Mouse (Mus musculus): ENCODE measurements around the gene Klk1b3. TPM values are rescaled to one million over a fixed set of nuclear protein-coding genes. Genes with fewer than 3 reads are reported as not detected.
A peak's percentile ranks its signal among the peaks of the same experiment; 100 is the strongest.
"Not testable (repeated sequence)": the region's sequence is repeated elsewhere in the genome, so short reads cannot be mapped to it uniquely, and the experiment has no call there.

Klk1b3 gene
- polyA plus RNA-seq, 1 experiment from 2014 or later: not detected

- Histone ChIP-seq H3K4me1 (peaks cover 5% of the 10 kb centered on the region), H3K9me3 (replicated peaks) (0 out of 2 replicates have a peak, but pooled peaks cover 2% of the 10 kb centered on the region), H3K36me3 (no peaks in the 10 kb centered on the region), H3K27me3 (no peaks in the 10 kb centered on the region), H3K4me3 (no peak overlapping the region), H3K4me2 (replicated peaks) (no peak overlapping the region), H3K27ac (no peak overlapping the region), H3K9ac (no peak overlapping the region)
- no peak for ATAC-seq (ENCODE audit: low FRiP score)
- WGBS: 45% methylated on average over 1 of the region's 1 CpGs
These were observed 42.7 kb downstream of the Klk1b3 start for GRCm38 (mm10) chr7:44240712-44241111.

GRCm38 (mm10) chr7:44241163-44241562 lies 43.2 kb downstream of the Klk1b3 start:
- H3K4me2 ChIP-seq (replicated peaks): no peak overlapping the region
- H3K9me3 ChIP-seq (replicated peaks): 0 out of 2 replicates have a peak, but pooled peaks cover 2% of the 10 kb centered on the region
- no peak overlapping the region for H3K27ac ChIP-seq
- H3K36me3 ChIP-seq: no peaks in the 10 kb centered on the region
- no peaks in the 10 kb centered on the region for H3K27me3 ChIP-seq
- 66% methylated on average over 2 of the region's 2 CpGs for WGBS
- H3K9ac ChIP-seq: no peak overlapping the region
- no peak overlapping the region for H3K4me3 ChIP-seq
- ATAC-seq (ENCODE audit: low FRiP score): no peak
- peaks cover 5% of the 10 kb centered on the region for H3K4me1 ChIP-seq

GRCm38 (mm10) chr7:44244080-44244479 lies 46.1 kb downstream of the Klk1b3 start:
- ATAC-seq (ENCODE audit: low FRiP score): no peak

GRCm38 (mm10) chr7:44246055-44246983 lies 48.3 kb downstream of the Klk1b3 start, which contains the start of the genes 1700028J19Rik and 2410002F23Rik:
Gene 1700028J19Rik, minus strand, starts transcription at chr7:44246695.
Gene 2410002F23Rik, plus strand, starts transcription at chr7:44246722.
- no peaks in the 10 kb centered on the region for H3K27me3 ChIP-seq
- peak; percentile 87 for ATAC-seq (ENCODE audit: low FRiP score)
- H3K4me3 ChIP-seq: peak within 1 kb of the TSS; percentile 88
- peaks cover 29% of the 10 kb centered on the region for H3K36me3 ChIP-seq
- WGBS: under 1% methylated on average over 62 of the region's 62 CpGs
- H3K9ac ChIP-seq: peak within 1 kb of the TSS; percentile 92
- 0 out of 2 replicates have a peak, but pooled peaks cover 2% of the 10 kb centered on the region for H3K9me3 ChIP-seq (replicated peaks)
- peak within 1 kb of the TSS; percentile 78 for H3K4me2 ChIP-seq (replicated peaks)
- peaks cover 26% of the 10 kb centered on the region for H3K4me1 ChIP-seq
- peak within 1 kb of the TSS; percentile 92 for H3K27ac ChIP-seq

More at GRCm38 (mm10) chr7:44244080-44244479, 46.1 kb downstream of the Klk1b3 start:
- Histone ChIP-seq H3K9me3 (replicated peaks) (0 out of 2 replicates have a peak, but pooled peaks cover 2% of the 10 kb centered on the region), H3K4me1 (peaks cover 20% of the 10 kb centered on the region), H3K4me3 (no peak overlapping the region), H3K9ac (no peak overlapping the region), H3K36me3 (peaks cover 7% of the 10 kb centered on the region), H3K27ac (no peak overlapping the region), H3K4me2 (replicated peaks) (no peak overlapping the region), H3K27me3 (no peaks in the 10 kb centered on the region)
- WGBS: 40% methylated on average over 1 of the region's 1 CpGs

GRCm38 (mm10) chr7:44246984-44247470 lies 49.0 kb downstream of the Klk1b3 start:
- Histone ChIP-seq H3K9ac (peak overlapping the region; percentile 92), H3K9me3 (replicated peaks) (0 out of 2 replicates have a peak, but pooled peaks cover 2% of the 10 kb centered on the region), H3K4me1 (peaks cover 26% of the 10 kb centered on the region), H3K4me3 (peak overlapping the region; percentile 88), H3K4me2 (replicated peaks) (peak overlapping the region; percentile 78), H3K27ac (peak overlapping the region; percentile 92), H3K27me3 (no peaks in the 10 kb centered on the region), H3K36me3 (peaks cover 33% of the 10 kb centered on the region)
- ATAC-seq (ENCODE audit: low FRiP score): peak; percentile 32; the same call in 1 of the 2 replicates
- WGBS: 0% methylated on average over 23 of the region's 23 CpGs

GRCm38 (mm10) chr7:44247971-44248370 lies 50.0 kb downstream of the Klk1b3 start:
- Histone ChIP-seq H3K9ac (peak overlapping the region; percentile 92), H3K27ac (no peak overlapping the region), H3K4me1 (peaks cover 26% of the 10 kb centered on the region), H3K9me3 (replicated peaks) (0 out of 2 replicates have a peak, but pooled peaks cover 2% of the 10 kb centered on the region), H3K4me2 (replicated peaks) (peak overlapping the region; percentile 78), H3K4me3 (peak overlapping the region; percentile 88), H3K36me3 (peaks cover 43% of the 10 kb centered on the region), H3K27me3 (no peaks in the 10 kb centered on the region)
- ATAC-seq (ENCODE audit: low FRiP score): no peak
- 96% methylated on average over 2 of the region's 2 CpGs for WGBS

GRCm38 (mm10) chr7:44249248-44249647 lies 51.3 kb downstream of the Klk1b3 start:
- Histone ChIP-seq H3K9me3 (replicated peaks) (no peaks in the 10 kb centered on the region), H3K27me3 (no peaks in the 10 kb centered on the region), H3K27ac (no peak overlapping the region), H3K9ac (no peak overlapping the region), H3K4me3 (no peak overlapping the region), H3K36me3 (peaks cover 53% of the 10 kb centered on the region), H3K4me1 (peaks cover 26% of the 10 kb centered on the region), H3K4me2 (replicated peaks) (no peak overlapping the region)
- ATAC-seq (ENCODE audit: low FRiP score): no peak
- WGBS: 90% methylated on average over 4 of the region's 4 CpGs

- H3K4me3 ChIP-seq; H3K4me2 ChIP-seq (replicated peaks); ATAC-seq (ENCODE audit: low FRiP score); H3K27me3 ChIP-seq; H3K27ac ChIP-seq; H3K9ac ChIP-seq; H3K9me3 ChIP-seq (replicated peaks): not testable (repeated sequence)
- H3K4me1 ChIP-seq: peaks cover 21% of the 10 kb centered on the region
- WGBS: 90% methylated on average over 17 of the region's 17 CpGs
- H3K36me3 ChIP-seq: peaks cover 59% of the 10 kb centered on the region
These were observed 52.8 kb downstream of the Klk1b3 start for GRCm38 (mm10) chr7:44250732-44251275.

Other genes with a start within 250 kb of the Klk1b3 start
- gene Klk1b8, start 247.5 kb upstream of the Klk1b3 start, polyA plus RNA-seq (2016; fragmentation: Nextera tagmentation; extraction: Ambion mirVana): not detected in 2 replicates
- not detected in 2 replicates for gene Klk1b1, start 231.4 kb upstream of the Klk1b3 start, polyA plus RNA-seq (2016; fragmentation: Nextera tagmentation; extraction: Ambion mirVana)
- not detected in 2 replicates for gene Klk1b9, start 222.1 kb upstream of the Klk1b3 start, polyA plus RNA-seq (2016; fragmentation: Nextera tagmentation; extraction: Ambion mirVana)
- gene Klk1b11, start 202.3 kb upstream of the Klk1b3 start, polyA plus RNA-seq (2016; fragmentation: Nextera tagmentation; extraction: Ambion mirVana): not detected in 2 replicates
- not detected in 2 replicates for gene Klk1b26, start 186.0 kb upstream of the Klk1b3 start, polyA plus RNA-seq (2016; fragmentation: Nextera tagmentation; extraction: Ambion mirVana)
- gene Klk1b27, start 145.9 kb upstream of the Klk1b3 start, polyA plus RNA-seq (2016; fragmentation: Nextera tagmentation; extraction: Ambion mirVana): not detected in 2 replicates
- not detected in 2 replicates for gene Klk1b21, start 95.9 kb upstream of the Klk1b3 start, polyA plus RNA-seq (2016; fragmentation: Nextera tagmentation; extraction: Ambion mirVana)
- gene Klk1b22, start 85.5 kb upstream of the Klk1b3 start, polyA plus RNA-seq (2016; fragmentation: Nextera tagmentation; extraction: Ambion mirVana): not detected in 2 replicates
- not detected in 2 replicates for gene Klk1b16, start 61.4 kb upstream of the Klk1b3 start, polyA plus RNA-seq (2016; fragmentation: Nextera tagmentation; extraction: Ambion mirVana)
- gene Klk1b24, start 10.0 kb upstream of the Klk1b3 start, polyA plus RNA-seq (2016; fragmentation: Nextera tagmentation; extraction: Ambion mirVana): not detected in 2 replicates
- gene Klk1b4, start 9.2 kb downstream of the Klk1b3 start, polyA plus RNA-seq (2016; fragmentation: Nextera tagmentation; extraction: Ambion mirVana): not detected in 2 replicates
- gene Klk1b5, start 17.8 kb downstream of the Klk1b3 start, polyA plus RNA-seq (2016; fragmentation: Nextera tagmentation; extraction: Ambion mirVana): not detected in 2 replicates
- gene Klk1, start 27.2 kb downstream of the Klk1b3 start, polyA plus RNA-seq (2016; fragmentation: Nextera tagmentation; extraction: Ambion mirVana): not detected in 2 replicates
- not detected in 2 replicates for gene Gm36864, start 38.0 kb downstream of the Klk1b3 start, polyA plus RNA-seq (2016; fragmentation: Nextera tagmentation; extraction: Ambion mirVana)
- gene 1700028J19Rik, start 48.5 kb downstream of the Klk1b3 start, polyA plus RNA-seq (2016; fragmentation: Nextera tagmentation; extraction: Ambion mirVana): 1.1 and 1.2 TPM in 2 replicates
- 182 and 196 TPM in 2 replicates for gene 2410002F23Rik, start 48.5 kb downstream of the Klk1b3 start, polyA plus RNA-seq (2016; fragmentation: Nextera tagmentation; extraction: Ambion mirVana)
- not detected in 2 replicates for gene Acp4, start 59.2 kb downstream of the Klk1b3 start, polyA plus RNA-seq (2016; fragmentation: Nextera tagmentation; extraction: Ambion mirVana)
- gene Gm15517, start 63.3 kb downstream of the Klk1b3 start, polyA plus RNA-seq (2016; fragmentation: Nextera tagmentation; extraction: Ambion mirVana): not detected in 2 replicates
- 2.0 and 2.9 TPM in 2 replicates for gene Clec11a, start 108.7 kb downstream of the Klk1b3 start, polyA plus RNA-seq (2016; fragmentation: Nextera tagmentation; extraction: Ambion mirVana)
- gene Shank1, start 112.1 kb downstream of the Klk1b3 start, polyA plus RNA-seq (2016; fragmentation: Nextera tagmentation; extraction: Ambion mirVana): 12.5 and 12.8 TPM in 2 replicates
- gene Syt3, start 185.9 kb downstream of the Klk1b3 start, polyA plus RNA-seq (2016; fragmentation: Nextera tagmentation; extraction: Ambion mirVana): 6.8 and 7.5 TPM in 2 replicates
- 1.1 and 1.9 TPM in 2 replicates for gene 1700008O03Rik, start 187.6 kb downstream of the Klk1b3 start, polyA plus RNA-seq (2016; fragmentation: Nextera tagmentation; extraction: Ambion mirVana)
- 12.6 and 12.7 TPM in 2 replicates for gene Lrrc4b, start 230.8 kb downstream of the Klk1b3 start, polyA plus RNA-seq (2016; fragmentation: Nextera tagmentation; extraction: Ambion mirVana)